Mouse (Mus musculus): Measurements from ENCODE around the gene Gm49320.

The Gm49320 gene

GRCm38 (mm10) chr8:4259125-4259804 is 20.6 kb downstream of the Gm49320 start, which contains the start of gene Ctxn1:
TSS of gene Ctxn1 (minus strand) at chr8:4259274.
- peak; percentile 93 for DNase-seq (ENCODE audit: low spot score)

- no peak for DNase-seq (ENCODE audit: low spot score)
Measured at GRCm38 (mm10) chr8:4259805-4260170, 21.1 kb downstream of the Gm49320 start.

- DNase-seq (ENCODE audit: low spot score) = no peak
Measured at GRCm38 (mm10) chr8:4263105-4263791, 24.6 kb downstream of the Gm49320 start.

- no peak for DNase-seq (ENCODE audit: low spot score)
Measured at GRCm38 (mm10) chr8:4265160-4265914, 26.7 kb downstream of the Gm49320 start.

- DNase-seq (ENCODE audit: low spot score) = no peak
Measured at GRCm38 (mm10) chr8:4267627-4268026, 29.0 kb downstream of the Gm49320 start.

- no peak for DNase-seq (ENCODE audit: low spot score)
Measured at GRCm38 (mm10) chr8:4269609-4270008, 30.9 kb downstream of the Gm49320 start.

- DNase-seq (ENCODE audit: low spot score) = peak; percentile 81
Measured at GRCm38 (mm10) chr8:4275275-4276110, 36.8 kb downstream of the Gm49320 start, which contains the start of gene Timm44. TSS of gene Timm44 (minus strand) at chr8:4275913.

GRCm38 (mm10) chr8:4276111-4276465 is 37.4 kb downstream of the Gm49320 start:
- DNase-seq (ENCODE audit: low spot score) = no peak

GRCm38 (mm10) chr8:4292738-4293137 is 54.1 kb downstream of the Gm49320 start:
- DNase-seq (ENCODE audit: low spot score) = no peak

GRCm38 (mm10) chr8:4297822-4298221 is 59.2 kb downstream of the Gm49320 start:
- no peak for DNase-seq (ENCODE audit: low spot score)
